Mouse (Mus musculus) intestine, embryonic 14.5 days (tissue): ENCODE measurements around the gene Tiam1. TPM values are rescaled to one million over a fixed set of nuclear protein-coding genes. Genes with fewer than 3 reads are reported as not detected.
A peak's percentile ranks its signal among the peaks of the same experiment; 100 is the strongest.

Experiments
- ATAC-seq: fragments of 200-750 bp; cut with Nextera tagmentation; replicated peaks from 2 replicates; pipeline ENCODE4 v1.8.0; 2017; ENCODE audit warnings: low read depth, moderate number of reproducible peaks, moderate TSS enrichment, moderate library complexity; ENCODE audit not compliant: low FRiP score, low TSS enrichment
- DNase-seq: peaks from one replicate; pipeline ENCODE4 v3.0.0-alpha.2; 2018; ENCODE audit warnings: low spot score
- H3K27ac ChIP-seq: fragments of 300-500 bp; sonication (generic); 2 replicates; pipeline ENCODE4 v1.5.1; 2014; ENCODE audit warnings: low read depth, mild to moderate bottlenecking, control low read depth
- H3K27me3 ChIP-seq: fragments of 300-500 bp; sonication (generic); replicated peaks from 2 replicates; pipeline ENCODE4 v1.6.1; 2014; ENCODE audit warnings: low read length, control low read depth; ENCODE audit not compliant: control insufficient read depth, insufficient read depth
- H3K36me3 ChIP-seq: fragments of 300-500 bp; sonication (generic); 2 replicates; pipeline ENCODE4 v1.6.1; 2014; ENCODE audit warnings: low read length, control low read depth; ENCODE audit not compliant: control insufficient read depth, insufficient read depth
- H3K4me1 ChIP-seq: fragments of 300-500 bp; sonication (generic); replicated peaks from 2 replicates; pipeline ENCODE4 v1.6.1; 2014; ENCODE audit warnings: low read length, control low read depth, mixed read lengths; ENCODE audit not compliant: control insufficient read depth, insufficient read depth
- H3K4me2 ChIP-seq: fragments of 300-500 bp; sonication (generic); 2 replicates; pipeline ENCODE4 v1.6.1; 2014; ENCODE audit warnings: low read length
- H3K4me3 ChIP-seq: fragments of 300-500 bp; sonication (generic); 2 replicates; pipeline ENCODE4 v1.5.1; 2014; ENCODE audit warnings: low read depth, low read length, control low read depth, mixed read lengths
- H3K9ac ChIP-seq: fragments of 300-500 bp; sonication (generic); 2 replicates; pipeline ENCODE4 v1.6.1; 2014; ENCODE audit warnings: mild to moderate bottlenecking, low read length
- H3K9me3 ChIP-seq: fragments of 300-500 bp; sonication (generic); 2 replicates; pipeline ENCODE4 v1.6.1; 2016; ENCODE audit warnings: low read length, control low read depth; ENCODE audit not compliant: control insufficient read depth
- WGBS: fragments of 180-500 bp; shearing (Covaris S2); extraction: QIAGEN DNeasy Blood & Tissue Kit; methylation state at CpG from one replicate; pipeline ENCODE4 v1.1.7; 2014; 5-methylcytosine and 5-hydroxymethylcytosine counted together
- polyA plus RNA-seq: library from polyadenylated mRNA; unstranded; fragments of >200 nt; fragmentation: Nextera tagmentation; extraction: Ambion mirVana; gene quantifications from 2 replicates; pipeline ENCODE4 v1.2.1, GENCODE M21; 2014

Tiam1 gene
- polyA plus RNA-seq, 1 experiment from 2014 or later = 21.4 TPM

DNA sequence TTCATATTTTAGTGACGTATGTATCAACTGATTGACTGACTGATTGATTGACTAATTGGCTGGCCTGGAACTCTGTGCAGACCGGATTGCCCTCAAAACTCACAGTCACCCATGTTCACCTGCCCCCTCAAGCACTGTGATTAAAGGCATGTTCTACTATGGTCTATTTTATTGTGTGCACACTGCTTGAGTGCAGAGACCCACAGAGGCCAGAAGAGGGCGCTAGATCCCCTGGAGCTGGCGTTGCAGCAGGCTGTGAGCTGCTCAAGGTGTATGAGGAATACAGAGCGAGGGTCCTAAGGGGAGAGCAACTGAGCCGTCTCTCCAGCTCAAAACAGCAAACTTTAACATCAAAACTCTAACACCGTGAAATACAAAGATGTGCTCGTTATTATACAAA lies 202.9 kb downstream of the Tiam1 start:
- Histone ChIP-seq H3K27ac (no peak overlapping the region), H3K4me1 (peaks cover 14% of the 10 kb centered on the region), H3K36me3 (no peaks in the 10 kb centered on the region), H3K27me3 (no peaks in the 10 kb centered on the region), H3K9me3 (peaks cover 9% of the 10 kb centered on the region), H3K4me3 (no peak overlapping the region), H3K4me2 (no peak overlapping the region), H3K9ac (no peak overlapping the region)
- no peak for DNase-seq
- no peak for ATAC-seq
- WGBS = 93% methylated on average over 8 of the region's 8 CpGs

DNA sequence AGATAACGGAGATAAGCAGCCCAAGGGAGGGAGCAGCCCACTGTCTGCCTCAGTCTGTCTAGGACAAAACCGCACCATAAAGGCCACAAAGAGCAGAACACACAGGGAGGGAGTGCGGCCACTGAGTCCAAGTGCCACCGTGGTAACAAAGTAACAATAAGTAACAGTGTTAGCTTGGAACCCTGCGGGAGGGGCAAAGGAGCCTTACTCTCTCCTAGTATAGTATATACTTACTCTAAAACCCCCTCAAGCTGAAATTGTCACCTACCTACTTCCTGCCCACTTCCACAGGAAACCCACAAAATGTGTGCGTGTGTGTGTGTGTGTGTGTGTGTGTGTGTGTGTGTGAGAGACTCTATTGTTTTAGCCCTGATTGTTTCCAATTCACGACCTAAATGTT lies 205.3 kb downstream of the Tiam1 start:
- H3K4me1 ChIP-seq = no peaks in the 10 kb centered on the region; the same call in 1 of the 2 replicates
- no peak overlapping the region for H3K27ac ChIP-seq
- H3K9ac ChIP-seq = no peak overlapping the region
- no peak overlapping the region for H3K4me3 ChIP-seq
- no peaks in the 10 kb centered on the region for H3K27me3 ChIP-seq
- H3K9me3 ChIP-seq = peaks cover 9% of the 10 kb centered on the region
- ATAC-seq (no peak), DNase-seq (no peak)
- H3K36me3 ChIP-seq = no peaks in the 10 kb centered on the region
- 60% methylated on average over 7 of the region's 7 CpGs for WGBS
- no peak overlapping the region for H3K4me2 ChIP-seq

DNA sequence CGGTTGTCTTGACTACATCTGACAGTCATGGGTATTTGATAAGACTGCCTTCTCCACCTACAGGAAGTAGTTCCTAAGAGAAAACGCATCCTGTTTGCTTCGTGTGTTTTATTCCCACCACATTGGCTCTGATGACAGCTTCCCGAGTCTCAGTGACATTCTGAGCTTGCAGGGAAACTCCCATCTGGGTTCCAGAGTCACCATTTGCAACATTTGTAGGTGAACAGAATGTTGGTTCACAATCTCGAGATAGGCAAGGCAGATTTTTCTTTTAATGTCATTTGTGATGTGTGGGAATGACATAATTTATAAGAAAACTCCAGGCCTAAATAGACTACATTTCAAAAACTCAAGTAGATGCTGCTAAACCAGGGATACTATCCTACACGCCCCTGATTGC lies 207.0 kb downstream of the Tiam1 start:
- Histone ChIP-seq H3K9me3 (peaks cover 9% of the 10 kb centered on the region), H3K4me3 (no peak overlapping the region), H3K4me2 (no peak overlapping the region), H3K9ac (no peak overlapping the region), H3K36me3 (no peaks in the 10 kb centered on the region), H3K27ac (no peak overlapping the region), H3K4me1 (no peaks in the 10 kb centered on the region), H3K27me3 (no peaks in the 10 kb centered on the region)
- DNase-seq (no peak), ATAC-seq (no peak)
- WGBS = 69% methylated on average over 6 of the region's 6 CpGs

DNA sequence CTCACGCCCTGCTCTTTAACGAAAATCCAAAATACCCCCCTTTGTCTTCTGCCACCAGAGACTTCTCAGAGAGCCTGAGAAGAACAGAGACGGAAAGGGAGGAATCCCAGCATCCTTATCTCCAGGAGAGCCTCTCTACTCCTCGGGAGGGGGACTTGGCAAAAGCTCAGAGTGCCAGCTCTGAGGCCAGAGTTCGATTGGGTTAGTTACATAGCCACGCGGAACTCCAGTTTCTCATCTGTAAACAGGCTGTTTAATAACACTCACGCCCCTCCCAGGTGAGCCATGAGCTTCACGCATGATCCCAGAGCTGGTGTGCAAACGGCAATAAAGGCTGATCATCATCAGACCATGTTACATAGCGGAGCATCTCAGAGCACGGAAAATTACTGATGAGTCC lies 208.2 kb downstream of the Tiam1 start:
- DNase-seq (no peak), ATAC-seq (no peak)
- Histone ChIP-seq H3K4me1 (no peaks in the 10 kb centered on the region), H3K36me3 (no peaks in the 10 kb centered on the region), H3K9me3 (no peaks in the 10 kb centered on the region), H3K4me3 (no peak overlapping the region), H3K4me2 (no peak overlapping the region), H3K9ac (no peak overlapping the region), H3K27me3 (no peaks in the 10 kb centered on the region), H3K27ac (no peak overlapping the region)
- WGBS = 71% methylated on average over 12 of the region's 12 CpGs

DNA sequence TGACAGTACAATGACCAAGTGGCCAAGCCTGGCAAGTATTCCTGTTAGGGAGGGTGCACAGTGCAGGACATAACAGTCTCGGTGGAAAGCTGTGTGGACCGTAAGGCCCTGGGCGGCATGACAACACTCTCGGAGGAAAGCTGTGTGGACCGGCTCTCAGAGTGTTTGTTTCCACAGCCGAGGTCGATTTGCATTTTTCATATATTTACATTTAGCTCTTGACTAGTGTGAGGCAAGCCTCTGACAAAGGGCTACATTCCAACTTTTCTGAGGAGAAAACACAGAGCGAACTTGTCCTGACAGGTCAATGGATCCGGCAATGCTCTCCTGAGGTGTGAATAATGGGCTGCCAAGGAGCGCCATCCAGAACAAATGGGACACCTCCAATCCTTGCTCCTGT lies 209.0 kb downstream of the Tiam1 start:
- no peaks in the 10 kb centered on the region for H3K9me3 ChIP-seq
- no peak overlapping the region for H3K27ac ChIP-seq
- ATAC-seq (no peak), DNase-seq (no peak)
- H3K9ac ChIP-seq = no peak overlapping the region
- H3K4me2 ChIP-seq = no peak overlapping the region
- H3K36me3 ChIP-seq = no peaks in the 10 kb centered on the region
- H3K4me1 ChIP-seq = no peaks in the 10 kb centered on the region
- no peaks in the 10 kb centered on the region for H3K27me3 ChIP-seq
- 75% methylated on average over 10 of the region's 10 CpGs for WGBS
- no peak overlapping the region for H3K4me3 ChIP-seq

DNA sequence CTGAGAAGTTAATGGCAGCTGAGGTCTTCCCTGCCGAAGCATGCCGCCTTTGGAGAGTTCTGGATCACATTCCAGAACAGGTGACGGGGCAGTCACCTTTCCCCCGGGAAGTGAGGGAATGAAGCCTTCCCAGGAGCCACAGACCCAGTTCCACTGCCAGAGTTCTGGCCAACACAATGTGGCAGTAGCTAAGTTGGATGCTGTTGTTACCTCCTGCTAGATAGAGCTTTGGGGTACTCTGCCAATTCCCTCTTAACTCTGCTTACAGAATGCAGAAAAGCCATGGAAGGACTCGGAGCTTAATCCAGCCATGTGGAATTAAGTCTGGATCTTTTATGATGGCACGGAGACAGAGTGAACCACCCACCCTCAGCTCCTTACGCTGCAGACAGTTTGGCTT lies 209.6 kb downstream of the Tiam1 start:
- H3K9me3 ChIP-seq = no peaks in the 10 kb centered on the region
- H3K9ac ChIP-seq = no peak overlapping the region
- H3K4me1 ChIP-seq = no peaks in the 10 kb centered on the region
- H3K27ac ChIP-seq = no peak overlapping the region
- no peaks in the 10 kb centered on the region for H3K36me3 ChIP-seq
- DNase-seq = no peak
- no peak overlapping the region for H3K4me3 ChIP-seq
- ATAC-seq = no peak
- 86% methylated on average over 7 of the region's 7 CpGs for WGBS
- H3K4me2 ChIP-seq = no peak overlapping the region
- no peaks in the 10 kb centered on the region for H3K27me3 ChIP-seq

DNA sequence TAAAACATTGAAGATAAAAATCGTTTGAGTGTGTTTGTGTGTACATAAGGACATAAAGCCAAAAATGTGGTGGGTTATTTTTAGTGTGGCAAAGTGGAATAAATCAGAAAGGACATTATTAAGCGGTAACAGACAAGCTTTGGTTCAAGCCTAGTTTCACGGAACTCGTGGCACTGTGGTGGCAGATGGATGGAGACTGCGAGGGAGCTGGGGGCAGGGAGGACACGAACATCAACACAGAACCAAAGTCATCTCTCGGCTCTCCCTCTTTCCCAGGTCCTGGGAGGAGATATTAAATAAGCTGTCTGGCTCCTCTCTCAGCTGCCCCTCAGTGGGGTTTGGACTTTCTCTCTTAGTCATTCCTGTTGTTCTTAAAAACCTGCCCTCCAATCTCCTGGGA lies 215.0 kb downstream of the Tiam1 start:
- Histone ChIP-seq H3K36me3 (no peaks in the 10 kb centered on the region), H3K4me1 (peaks cover 9% of the 10 kb centered on the region), H3K9me3 (no peaks in the 10 kb centered on the region), H3K4me3 (no peak overlapping the region), H3K9ac (no peak overlapping the region), H3K27ac (no peak overlapping the region), H3K4me2 (no peak overlapping the region), H3K27me3 (no peaks in the 10 kb centered on the region)
- ATAC-seq = no peak
- 77% methylated on average over 7 of the region's 7 CpGs for WGBS
- no peak for DNase-seq

DNA sequence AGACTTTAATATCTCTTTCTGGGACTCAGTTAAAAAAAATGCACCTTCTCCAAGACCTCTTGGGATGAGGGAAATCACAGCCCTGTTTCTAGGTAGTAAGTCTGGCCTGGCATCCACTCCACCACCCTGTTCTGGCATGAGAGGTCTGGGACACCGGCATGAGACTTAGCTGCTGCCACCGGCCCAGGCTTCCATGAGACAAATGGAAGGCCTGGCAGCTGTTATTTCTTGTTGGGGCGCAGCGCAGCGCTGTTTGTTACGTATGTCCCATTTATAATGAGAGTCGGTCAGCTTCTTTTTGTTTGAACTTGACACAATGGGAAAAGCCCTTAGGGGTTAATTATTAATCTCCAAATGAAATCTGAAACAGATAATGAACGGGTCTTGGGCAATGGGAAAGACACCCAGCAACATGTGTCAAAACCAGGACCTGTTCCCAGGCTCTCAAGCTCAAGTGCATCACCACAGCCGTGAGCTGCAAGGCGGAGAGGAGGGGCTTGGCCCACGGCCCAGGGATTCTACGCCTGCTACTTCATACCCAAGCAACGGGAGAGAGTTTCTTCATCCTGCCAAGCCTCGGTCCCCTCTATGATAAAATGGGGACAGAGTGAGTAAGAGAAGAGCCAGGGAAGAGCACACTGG lies 219.2 kb downstream of the Tiam1 start:
- DNase-seq = peak; percentile 73
- H3K4me2 ChIP-seq = peak overlapping the region; percentile 23; the same call in 1 of the 2 replicates
- peak; percentile 60 for ATAC-seq

DNA sequence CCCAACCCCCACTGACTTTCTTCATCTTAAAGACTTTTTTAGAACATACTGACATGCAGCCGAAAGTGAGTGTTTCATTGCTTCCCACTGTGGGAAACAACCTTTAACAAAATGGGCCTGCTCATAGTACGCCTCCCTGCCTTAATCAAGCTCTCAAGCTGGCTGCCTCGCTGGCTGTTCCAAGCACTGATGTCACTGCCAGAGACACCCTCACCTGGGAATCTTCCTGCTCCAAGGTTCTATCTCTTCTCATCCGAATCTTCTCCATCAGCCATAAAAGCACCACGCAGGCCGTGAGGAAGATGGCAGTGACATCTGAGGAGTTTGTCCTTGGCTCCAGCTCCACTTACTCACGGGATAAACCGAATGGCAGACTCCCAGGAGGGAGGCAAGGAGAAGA lies 220.3 kb downstream of the Tiam1 start:
- DNase-seq (no peak), ATAC-seq (no peak)
- Histone ChIP-seq H3K36me3 (no peaks in the 10 kb centered on the region), H3K9me3 (no peaks in the 10 kb centered on the region), H3K4me1 (peaks cover 9% of the 10 kb centered on the region), H3K27me3 (no peaks in the 10 kb centered on the region), H3K4me3 (no peak overlapping the region), H3K9ac (no peak overlapping the region), H3K4me2 (no peak overlapping the region), H3K27ac (no peak overlapping the region)
- WGBS = 86% methylated on average over 8 of the region's 8 CpGs

More for the DNA sequence above, 219.2 kb downstream of the Tiam1 start:
- Histone ChIP-seq H3K9me3 (no peaks in the 10 kb centered on the region), H3K27ac (no peak overlapping the region), H3K27me3 (no peaks in the 10 kb centered on the region), H3K36me3 (no peaks in the 10 kb centered on the region), H3K4me1 (peaks cover 9% of the 10 kb centered on the region), H3K9ac (no peak overlapping the region), H3K4me3 (no peak overlapping the region)
- WGBS = 41% methylated on average over 14 of the region's 14 CpGs
